Mouse (Mus musculus): Measurements from ENCODE around the gene Kpna4. TPM values are rescaled to one million over a fixed set of nuclear protein-coding genes. Genes with fewer than 3 reads are reported as not detected.

Kpna4 gene
- polyA plus RNA-seq, 2 experiments = 25.6 to 34.3 TPM

GRCm38 (mm10) chr3:69163057-69163456 lies 36.1 kb upstream of the Kpna4 start:
- Histone ChIP-seq H3K9me3 (ENCODE audit: control insufficient read depth, low read length) (no peaks in the 10 kb centered on the region), H3K4me3 (replicated peaks; ENCODE audit: low read length) (no peak overlapping the region), H3K4me2 (replicated peaks; ENCODE audit: low read depth, low read length, severe bottlenecking) (no peak overlapping the region), H3K4me1 (ENCODE audit: control insufficient read depth, insufficient read depth, low read length) (no peaks in the 10 kb centered on the region), H3K9ac (ENCODE audit: low read depth, low read length, severe bottlenecking) (no peak overlapping the region), H3K36me3 (ENCODE audit: control insufficient read depth, insufficient read depth, low read length) (no peaks in the 10 kb centered on the region), H3K27me3 (ENCODE audit: control insufficient read depth, insufficient read depth, low read length) (no peaks in the 10 kb centered on the region), H3K27ac (replicated peaks; ENCODE audit: low read depth, low read length) (no peak overlapping the region)
- no peak for TF ChIP-seq POLR2A (IDR thresholded peaks at IDR 0.05; ENCODE audit: borderline replicate concordance, extremely low read depth, insufficient read depth, insufficient read length)
- ATAC-seq (ENCODE audit: low FRiP score, low read depth) (no peak), DNase-seq (ENCODE audit: low spot score) (no peak)
- 82% methylated on average over 6 of the region's 6 CpGs for WGBS

- WGBS = 43% methylated on average over 1 of the region's 1 CpGs
- Histone ChIP-seq H3K4me3 (replicated peaks; ENCODE audit: low read length) (no peak overlapping the region), H3K27me3 (ENCODE audit: control insufficient read depth, insufficient read depth, low read length) (no peaks in the 10 kb centered on the region), H3K4me2 (replicated peaks; ENCODE audit: low read depth, low read length, severe bottlenecking) (no peak overlapping the region), H3K4me1 (ENCODE audit: control insufficient read depth, insufficient read depth, low read length) (no peaks in the 10 kb centered on the region), H3K9me3 (ENCODE audit: control insufficient read depth, low read length) (no peaks in the 10 kb centered on the region), H3K9ac (ENCODE audit: low read depth, low read length, severe bottlenecking) (no peak overlapping the region), H3K36me3 (ENCODE audit: control insufficient read depth, insufficient read depth, low read length) (no peaks in the 10 kb centered on the region), H3K27ac (replicated peaks; ENCODE audit: low read depth, low read length) (no peak overlapping the region)
- no peak for TF ChIP-seq POLR2A (IDR thresholded peaks at IDR 0.05; ENCODE audit: borderline replicate concordance, extremely low read depth, insufficient read depth, insufficient read length)
- no peak for DNase-seq (ENCODE audit: low spot score)
- ATAC-seq (ENCODE audit: low FRiP score, low read depth) = no peak
Observed at GRCm38 (mm10) chr3:69160429-69160828, 33.5 kb upstream of the Kpna4 start.

GRCm38 (mm10) chr3:69159501-69159900 lies 32.6 kb upstream of the Kpna4 start:
- no peak overlapping the region for H3K9ac ChIP-seq (ENCODE audit: low read depth, low read length, severe bottlenecking)
- TF ChIP-seq POLR2A (IDR thresholded peaks at IDR 0.05; ENCODE audit: borderline replicate concordance, extremely low read depth, insufficient read depth, insufficient read length) = no peak
- H3K4me1 ChIP-seq (ENCODE audit: control insufficient read depth, insufficient read depth, low read length) = no peaks in the 10 kb centered on the region
- H3K27ac ChIP-seq (replicated peaks; ENCODE audit: low read depth, low read length) = no peak overlapping the region
- WGBS = 82% methylated on average over 2 of the region's 2 CpGs
- H3K9me3 ChIP-seq (ENCODE audit: control insufficient read depth, low read length) = no peaks in the 10 kb centered on the region
- no peak overlapping the region for H3K4me3 ChIP-seq (replicated peaks; ENCODE audit: low read length)
- H3K36me3 ChIP-seq (ENCODE audit: control insufficient read depth, insufficient read depth, low read length) = no peaks in the 10 kb centered on the region
- H3K4me2 ChIP-seq (replicated peaks; ENCODE audit: low read depth, low read length, severe bottlenecking) = no peak overlapping the region
- no peak for DNase-seq (ENCODE audit: low spot score)
- no peak for ATAC-seq (ENCODE audit: low FRiP score, low read depth)
- H3K27me3 ChIP-seq (ENCODE audit: control insufficient read depth, insufficient read depth, low read length) = no peaks in the 10 kb centered on the region

- Histone ChIP-seq H3K36me3 (ENCODE audit: control insufficient read depth, insufficient read depth, low read length) (no peaks in the 10 kb centered on the region), H3K4me3 (replicated peaks; ENCODE audit: low read length) (no peak overlapping the region), H3K9ac (ENCODE audit: low read depth, low read length, severe bottlenecking) (no peak overlapping the region), H3K4me1 (ENCODE audit: control insufficient read depth, insufficient read depth, low read length) (no peaks in the 10 kb centered on the region), H3K27me3 (ENCODE audit: control insufficient read depth, insufficient read depth, low read length) (no peaks in the 10 kb centered on the region), H3K4me2 (replicated peaks; ENCODE audit: low read depth, low read length, severe bottlenecking) (no peak overlapping the region), H3K27ac (replicated peaks; ENCODE audit: low read depth, low read length) (no peak overlapping the region), H3K9me3 (ENCODE audit: control insufficient read depth, low read length) (no peaks in the 10 kb centered on the region)
- DNase-seq (ENCODE audit: low spot score) (no peak), ATAC-seq (ENCODE audit: low FRiP score, low read depth) (no peak)
- TF ChIP-seq POLR2A (IDR thresholded peaks at IDR 0.05; ENCODE audit: borderline replicate concordance, extremely low read depth, insufficient read depth, insufficient read length) = no peak
- 79% methylated on average over 5 of the region's 5 CpGs for WGBS
Observed at GRCm38 (mm10) chr3:69157886-69158285, 31.0 kb upstream of the Kpna4 start.

- H3K27ac ChIP-seq (replicated peaks; ENCODE audit: low read depth, low read length) = no peak overlapping the region
- DNase-seq (ENCODE audit: low spot score) (no peak), ATAC-seq (ENCODE audit: low FRiP score, low read depth) (no peak)
- no peaks in the 10 kb centered on the region for H3K27me3 ChIP-seq (ENCODE audit: control insufficient read depth, insufficient read depth, low read length)
- no peak overlapping the region for H3K9ac ChIP-seq (ENCODE audit: low read depth, low read length, severe bottlenecking)
- H3K9me3 ChIP-seq (ENCODE audit: control insufficient read depth, low read length) = no peaks in the 10 kb centered on the region
- 56% methylated on average over 13 of the region's 13 CpGs for WGBS
- H3K36me3 ChIP-seq (ENCODE audit: control insufficient read depth, insufficient read depth, low read length) = no peaks in the 10 kb centered on the region
- no peak overlapping the region for H3K4me3 ChIP-seq (replicated peaks; ENCODE audit: low read length)
- H3K4me2 ChIP-seq (replicated peaks; ENCODE audit: low read depth, low read length, severe bottlenecking) = no peak overlapping the region
- H3K4me1 ChIP-seq (ENCODE audit: control insufficient read depth, insufficient read depth, low read length) = no peaks in the 10 kb centered on the region
- TF ChIP-seq POLR2A (IDR thresholded peaks at IDR 0.05; ENCODE audit: borderline replicate concordance, extremely low read depth, insufficient read depth, insufficient read length) = no peak
Observed at GRCm38 (mm10) chr3:69156484-69156883, 29.6 kb upstream of the Kpna4 start.

- DNase-seq (ENCODE audit: low spot score) = no peak
- WGBS = 75% methylated on average over 2 of the region's 2 CpGs
Observed at GRCm38 (mm10) chr3:69154691-69155090, 27.8 kb upstream of the Kpna4 start.

More at GRCm38 (mm10) chr3:69154691-69155090, 27.8 kb upstream of the Kpna4 start:
- H3K4me1 ChIP-seq (ENCODE audit: control insufficient read depth, insufficient read depth, low read length) = no peaks in the 10 kb centered on the region
- no peak for ATAC-seq (ENCODE audit: low FRiP score, low read depth)
- H3K27me3 ChIP-seq (ENCODE audit: control insufficient read depth, insufficient read depth, low read length) = no peaks in the 10 kb centered on the region
- no peak overlapping the region for H3K4me2 ChIP-seq (replicated peaks; ENCODE audit: low read depth, low read length, severe bottlenecking)
- H3K9ac ChIP-seq (ENCODE audit: low read depth, low read length, severe bottlenecking) = no peak overlapping the region
- no peaks in the 10 kb centered on the region for H3K9me3 ChIP-seq (ENCODE audit: control insufficient read depth, low read length)
- H3K4me3 ChIP-seq (replicated peaks; ENCODE audit: low read length) = no peak overlapping the region
- no peak overlapping the region for H3K27ac ChIP-seq (replicated peaks; ENCODE audit: low read depth, low read length)
- no peak for TF ChIP-seq POLR2A (IDR thresholded peaks at IDR 0.05; ENCODE audit: borderline replicate concordance, extremely low read depth, insufficient read depth, insufficient read length)
- H3K36me3 ChIP-seq (ENCODE audit: control insufficient read depth, insufficient read depth, low read length) = no peaks in the 10 kb centered on the region

All from limb, embryonic 14.5 days (tissue).